Mouse (Mus musculus) kidney, adult 2 months (tissue): ENCODE results near the gene Ppp1r3f.

ENCODE experiments used
- CTCF ChIP-seq: fragments of 200-500 bp; conservative IDR thresholded peaks from 2 replicates; pipeline ENCODE4 v1.5.1; 2011; ENCODE audit warnings: low read depth, mild to moderate bottlenecking, control low read depth, low read length, moderate library complexity, mixed read lengths; ENCODE audit not compliant: insufficient read depth, insufficient read length
- POLR2A ChIP-seq: fragments of 200-500 bp; IDR thresholded peaks from one replicate; pipeline ENCODE4 v1.6.1; 2011; ENCODE audit warnings: low read depth, low read length, control low read depth

- TF ChIP-seq CTCF (no peak), POLR2A (no peak)
Observed at GRCm38 (mm10) chrX:7606783-7607182, 32.7 kb upstream of the Ppp1r3f start, which contains the start of gene Cacna1f.
